Mouse (Mus musculus): ENCODE results near the gene Atp6v1b1. TPM values are rescaled to one million over a fixed set of nuclear protein-coding genes. Genes with fewer than 3 reads are reported as not detected.
A peak's percentile ranks its signal among the peaks of the same experiment; 100 is the strongest.

The Atp6v1b1 gene
- polyA plus RNA-seq, 1 experiment from 2014 or later: 0.24 TPM

DNA sequence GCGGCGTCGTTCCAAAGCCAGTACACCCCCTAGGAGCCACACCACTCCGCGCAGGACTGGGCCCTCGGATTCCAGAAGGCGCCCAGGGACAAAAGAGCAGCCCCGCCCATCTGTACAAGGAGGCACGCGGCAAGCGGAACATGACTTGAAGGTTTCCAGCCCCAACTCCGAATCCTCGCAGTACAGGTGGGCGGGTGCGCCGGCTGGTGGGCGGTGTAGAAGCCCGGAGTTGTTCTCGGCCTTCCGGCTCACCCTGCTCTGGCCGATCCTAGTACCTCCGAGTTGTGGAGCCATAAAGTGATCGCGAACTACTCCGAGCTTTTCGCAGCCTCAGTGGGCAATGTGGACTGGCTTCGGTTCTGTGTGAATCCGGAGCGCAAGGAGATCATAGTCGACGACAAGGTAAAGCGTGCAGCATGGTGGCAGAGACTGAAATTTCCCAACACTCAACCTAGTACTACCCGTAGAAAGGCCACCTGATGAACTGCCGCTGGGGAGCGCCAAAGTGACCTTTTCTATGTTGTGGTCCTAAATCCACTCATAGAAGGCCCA, 20.2 kb downstream of the Atp6v1b1 start:
- peak overlapping the region; percentile 27; the same call in 1 of the 2 replicates for H3K9ac ChIP-seq (replicated peaks; ENCODE audit: low read depth, low read length)
- no peak overlapping the region for H3K27ac ChIP-seq (ENCODE audit: low read length)
- H3K27me3 ChIP-seq (replicated peaks; ENCODE audit: control insufficient read depth, insufficient read depth, low read length): peaks cover 45% of the 10 kb centered on the region
- ATAC-seq: peak; percentile 46
- 1% methylated on average over 35 of the region's 35 CpGs for WGBS
- no peaks in the 10 kb centered on the region for H3K36me3 ChIP-seq (ENCODE audit: control insufficient read depth, insufficient read depth)
- H3K9me3 ChIP-seq (ENCODE audit: control insufficient read depth, low read length): no peaks in the 10 kb centered on the region
- H3K4me1 ChIP-seq (replicated peaks; ENCODE audit: control insufficient read depth, insufficient read depth, low read length): peaks cover 11% of the 10 kb centered on the region
- peak overlapping the region; percentile 25 for H3K4me3 ChIP-seq (replicated peaks; ENCODE audit: low read length)
- peak overlapping the region; percentile 50 for H3K4me2 ChIP-seq (ENCODE audit: low read length)

DNA sequence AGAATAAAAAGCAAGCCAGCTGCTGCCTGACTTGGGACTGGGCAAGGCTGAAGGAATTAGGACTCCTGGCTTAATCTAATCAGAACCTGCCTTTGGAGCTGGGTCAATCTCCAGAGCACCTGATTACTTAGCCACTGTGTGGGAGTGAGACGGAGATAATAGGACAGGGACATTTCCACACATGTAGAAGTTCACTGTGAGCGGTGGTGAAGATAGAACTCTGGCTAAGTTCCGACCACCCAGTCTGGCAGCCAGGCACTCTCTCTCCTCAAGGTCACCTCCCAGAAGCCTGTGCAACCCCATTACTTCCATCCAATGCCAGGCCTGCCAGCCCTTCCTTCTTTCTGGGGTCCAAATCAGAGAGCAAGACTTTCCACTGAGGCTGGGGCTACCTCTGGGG, 24.2 kb downstream of the Atp6v1b1 start:
- no peak overlapping the region for H3K4me3 ChIP-seq (replicated peaks; ENCODE audit: low read length)
- no peak overlapping the region for H3K27ac ChIP-seq (ENCODE audit: low read length)
- no peaks in the 10 kb centered on the region for H3K9me3 ChIP-seq (ENCODE audit: control insufficient read depth, low read length)
- H3K4me1 ChIP-seq (replicated peaks; ENCODE audit: control insufficient read depth, insufficient read depth, low read length): peaks cover 7% of the 10 kb centered on the region
- peaks cover 19% of the 10 kb centered on the region for H3K27me3 ChIP-seq (replicated peaks; ENCODE audit: control insufficient read depth, insufficient read depth, low read length)
- H3K4me2 ChIP-seq (ENCODE audit: low read length): no peak overlapping the region
- ATAC-seq: no peak
- 89% methylated on average over 3 of the region's 3 CpGs for WGBS
- H3K9ac ChIP-seq (replicated peaks; ENCODE audit: low read depth, low read length): no peak overlapping the region
- H3K36me3 ChIP-seq (ENCODE audit: control insufficient read depth, insufficient read depth): no peaks in the 10 kb centered on the region; the same call in 1 of the 2 replicates

DNA sequence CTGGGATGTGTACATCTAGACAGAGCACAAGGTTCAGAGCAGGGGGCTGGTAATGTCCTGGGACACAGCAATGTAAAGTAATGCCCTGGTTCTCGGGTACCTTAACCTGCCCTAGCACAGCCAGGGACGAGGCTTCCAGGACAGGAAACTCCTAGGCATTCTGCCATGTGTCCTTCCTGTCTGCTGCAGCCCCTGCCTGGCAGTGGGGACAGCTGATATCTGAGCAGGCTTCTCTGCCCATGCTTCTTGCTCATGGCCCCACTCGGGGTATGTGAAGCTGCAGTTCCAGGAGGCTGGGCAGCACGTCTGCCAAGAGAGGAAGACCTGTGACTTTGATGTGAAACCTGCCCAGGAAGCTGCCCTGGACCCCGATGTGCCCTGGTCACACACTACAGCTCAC, 25.7 kb downstream of the Atp6v1b1 start:
- Histone ChIP-seq H3K4me3 (replicated peaks; ENCODE audit: low read length) (no peak overlapping the region), H3K27ac (ENCODE audit: low read length) (no peak overlapping the region), H3K36me3 (ENCODE audit: control insufficient read depth, insufficient read depth) (no peaks in the 10 kb centered on the region; the same call in 1 of the 2 replicates), H3K4me1 (replicated peaks; ENCODE audit: control insufficient read depth, insufficient read depth, low read length) (peaks cover 1% of the 10 kb centered on the region), H3K4me2 (ENCODE audit: low read length) (no peak overlapping the region), H3K9ac (replicated peaks; ENCODE audit: low read depth, low read length) (no peak overlapping the region), H3K27me3 (replicated peaks; ENCODE audit: control insufficient read depth, insufficient read depth, low read length) (peaks cover 7% of the 10 kb centered on the region), H3K9me3 (ENCODE audit: control insufficient read depth, low read length) (no peaks in the 10 kb centered on the region)
- no peak for ATAC-seq
- WGBS: 88% methylated on average over 5 of the region's 5 CpGs

DNA sequence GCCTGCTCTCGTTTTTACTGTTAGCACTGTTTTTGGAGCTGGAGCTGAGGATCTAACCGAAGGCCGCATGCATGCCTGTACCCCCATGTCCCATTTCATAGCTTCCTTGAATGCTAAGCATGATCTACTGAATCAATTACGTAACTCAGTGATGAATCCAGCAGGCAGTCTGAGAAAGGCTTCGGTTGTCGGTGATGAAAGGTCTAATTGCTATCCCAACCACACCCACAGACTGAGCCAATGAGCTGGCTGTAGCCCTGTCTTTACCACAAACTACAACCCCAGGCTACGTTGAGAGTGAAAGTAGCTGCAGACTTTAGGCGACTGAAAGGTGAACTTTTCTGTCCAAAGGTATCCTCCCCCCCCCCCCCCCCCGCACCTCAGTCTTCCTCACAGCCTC, 31.3 kb downstream of the Atp6v1b1 start:
- Histone ChIP-seq H3K4me3 (replicated peaks; ENCODE audit: low read length) (no peak overlapping the region), H3K36me3 (ENCODE audit: control insufficient read depth, insufficient read depth) (no peaks in the 10 kb centered on the region; the same call in 1 of the 2 replicates), H3K27ac (ENCODE audit: low read length) (no peak overlapping the region), H3K9me3 (ENCODE audit: control insufficient read depth, low read length) (no peaks in the 10 kb centered on the region), H3K27me3 (replicated peaks; ENCODE audit: control insufficient read depth, insufficient read depth, low read length) (no peaks in the 10 kb centered on the region), H3K4me1 (replicated peaks; ENCODE audit: control insufficient read depth, insufficient read depth, low read length) (peaks cover 21% of the 10 kb centered on the region), H3K9ac (replicated peaks; ENCODE audit: low read depth, low read length) (no peak overlapping the region), H3K4me2 (ENCODE audit: low read length) (peak overlapping the region; percentile 62)
- ATAC-seq: no peak
- 62% methylated on average over 9 of the region's 9 CpGs for WGBS

DNA sequence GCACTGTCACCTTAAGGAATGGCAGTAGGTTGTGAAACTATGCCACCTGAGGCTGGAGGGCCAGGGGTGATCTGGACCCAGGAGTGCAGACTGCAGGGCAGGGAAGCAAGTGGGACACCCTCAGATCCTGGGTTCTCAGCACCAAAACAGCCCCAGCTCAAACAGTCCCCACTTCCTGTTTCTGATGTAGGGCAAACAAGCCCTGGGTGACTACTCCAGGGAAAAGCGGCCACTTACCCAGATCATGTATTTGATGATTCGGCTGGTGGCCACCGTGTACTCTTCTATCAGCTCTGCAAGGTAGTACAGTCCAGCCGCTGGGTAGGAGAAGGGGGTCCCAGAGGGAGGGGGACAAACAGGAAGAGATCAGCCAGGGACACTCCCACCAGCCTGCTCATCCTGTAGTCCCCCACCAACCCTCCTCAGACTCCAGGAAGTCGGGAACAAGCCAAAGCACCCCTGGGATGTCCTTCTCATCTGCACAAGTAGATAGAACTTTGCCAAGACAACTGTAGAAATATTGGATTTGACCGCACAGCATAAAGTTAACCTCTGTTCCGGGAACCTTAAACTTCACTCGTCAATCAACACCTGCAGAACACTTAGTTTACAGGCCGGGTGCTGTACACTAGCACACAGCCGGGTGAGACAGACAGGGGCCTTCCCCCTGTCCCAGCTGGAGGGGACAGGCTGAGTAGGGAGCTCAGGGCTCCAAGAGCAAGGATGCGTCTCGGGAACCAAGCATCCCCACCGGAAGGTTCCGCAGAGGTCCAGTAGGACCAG, 32.2 kb downstream of the Atp6v1b1 start:
- Histone ChIP-seq H3K4me2 (ENCODE audit: low read length) (peak overlapping the region; percentile 62), H3K27me3 (replicated peaks; ENCODE audit: control insufficient read depth, insufficient read depth, low read length) (no peaks in the 10 kb centered on the region), H3K9ac (replicated peaks; ENCODE audit: low read depth, low read length) (peak overlapping the region; percentile 92), H3K36me3 (ENCODE audit: control insufficient read depth, insufficient read depth) (no peaks in the 10 kb centered on the region; the same call in 1 of the 2 replicates), H3K9me3 (ENCODE audit: control insufficient read depth, low read length) (no peaks in the 10 kb centered on the region), H3K4me1 (replicated peaks; ENCODE audit: control insufficient read depth, insufficient read depth, low read length) (peaks cover 21% of the 10 kb centered on the region), H3K4me3 (replicated peaks; ENCODE audit: low read length) (peak overlapping the region; percentile 88), H3K27ac (ENCODE audit: low read length) (peak overlapping the region; percentile 62)
- ATAC-seq: peak; percentile 39
- 1% methylated on average over 14 of the region's 14 CpGs for WGBS

DNA sequence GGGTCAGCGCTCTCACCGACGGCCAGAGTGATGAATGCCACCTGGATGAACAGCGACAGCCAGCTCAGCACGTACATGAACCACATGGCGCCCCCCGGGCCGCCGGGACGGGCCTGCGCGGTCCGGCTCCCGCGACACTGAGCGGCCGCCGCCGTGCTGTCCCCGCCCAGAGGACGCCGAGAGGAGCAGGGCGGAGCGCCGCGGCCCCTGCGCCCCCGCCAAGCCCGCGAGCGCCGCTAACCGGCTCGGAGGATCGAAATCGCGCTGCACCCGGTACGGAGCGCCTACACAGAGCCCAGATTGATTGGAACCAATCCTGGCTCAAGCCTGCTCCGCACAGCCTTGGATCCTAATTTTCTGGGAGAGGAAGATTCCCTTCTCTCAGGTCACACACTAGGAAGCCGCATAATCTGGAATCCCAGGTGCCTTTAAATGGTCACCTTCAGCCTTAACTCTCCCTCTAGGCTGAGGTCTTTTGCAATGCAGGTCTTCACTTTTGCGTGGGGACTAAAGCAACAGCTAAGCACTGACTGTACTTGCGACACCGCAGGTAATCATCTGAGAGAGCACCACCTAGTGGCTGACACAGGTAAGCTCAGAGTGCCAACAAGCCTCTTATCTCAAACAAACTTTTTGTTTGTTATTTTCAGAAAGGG, 33.0 kb downstream of the Atp6v1b1 start, which contains the start of gene Tex261:
Gene Tex261, minus strand, starts transcription at position 176 of the 656 bp plus-strand sequence.
- under 1% methylated on average over 45 of the region's 45 CpGs for WGBS
- Histone ChIP-seq H3K36me3 (ENCODE audit: control insufficient read depth, insufficient read depth) (no peaks in the 10 kb centered on the region; the same call in 1 of the 2 replicates), H3K4me1 (replicated peaks; ENCODE audit: control insufficient read depth, insufficient read depth, low read length) (peaks cover 21% of the 10 kb centered on the region), H3K4me2 (ENCODE audit: low read length) (peak within 1 kb of the TSS; percentile 62), H3K27ac (ENCODE audit: low read length) (peak within 1 kb of the TSS; percentile 62), H3K27me3 (replicated peaks; ENCODE audit: control insufficient read depth, insufficient read depth, low read length) (no peaks in the 10 kb centered on the region), H3K9ac (replicated peaks; ENCODE audit: low read depth, low read length) (peak within 1 kb of the TSS; percentile 92), H3K9me3 (ENCODE audit: control insufficient read depth, low read length) (no peaks in the 10 kb centered on the region), H3K4me3 (replicated peaks; ENCODE audit: low read length) (peak within 1 kb of the TSS; percentile 88)
- peak; percentile 99 for ATAC-seq

DNA sequence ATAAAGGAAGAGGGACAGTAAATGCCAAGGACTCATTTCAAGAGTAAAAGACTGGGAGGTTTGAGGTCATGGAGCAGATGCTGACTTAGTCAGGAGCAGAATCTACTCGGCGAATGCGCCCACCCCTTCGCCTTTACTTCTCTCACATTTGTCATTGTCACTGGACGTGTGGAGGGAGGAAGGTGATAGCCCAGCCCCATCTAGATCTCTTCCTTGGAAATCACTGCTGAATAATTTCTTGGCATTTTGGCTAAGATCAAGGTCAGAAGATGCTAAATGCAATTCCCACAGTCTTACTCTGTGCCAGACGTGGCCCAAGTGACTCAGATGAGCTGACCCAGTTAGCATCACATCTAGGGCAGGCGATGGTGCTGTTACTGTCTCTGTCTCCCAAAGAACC, 35.5 kb downstream of the Atp6v1b1 start:
- peaks cover 21% of the 10 kb centered on the region for H3K4me1 ChIP-seq (replicated peaks; ENCODE audit: control insufficient read depth, insufficient read depth, low read length)
- no peaks in the 10 kb centered on the region for H3K9me3 ChIP-seq (ENCODE audit: control insufficient read depth, low read length)
- no peaks in the 10 kb centered on the region for H3K27me3 ChIP-seq (replicated peaks; ENCODE audit: control insufficient read depth, insufficient read depth, low read length)
- no peaks in the 10 kb centered on the region for H3K36me3 ChIP-seq (ENCODE audit: control insufficient read depth, insufficient read depth)
- H3K4me2 ChIP-seq (ENCODE audit: low read length): no peak overlapping the region
- ATAC-seq: no peak
- no peak overlapping the region for H3K27ac ChIP-seq (ENCODE audit: low read length)
- H3K4me3 ChIP-seq (replicated peaks; ENCODE audit: low read length): no peak overlapping the region
- WGBS: 89% methylated on average over 7 of the region's 7 CpGs
- no peak overlapping the region for H3K9ac ChIP-seq (replicated peaks; ENCODE audit: low read depth, low read length)

DNA sequence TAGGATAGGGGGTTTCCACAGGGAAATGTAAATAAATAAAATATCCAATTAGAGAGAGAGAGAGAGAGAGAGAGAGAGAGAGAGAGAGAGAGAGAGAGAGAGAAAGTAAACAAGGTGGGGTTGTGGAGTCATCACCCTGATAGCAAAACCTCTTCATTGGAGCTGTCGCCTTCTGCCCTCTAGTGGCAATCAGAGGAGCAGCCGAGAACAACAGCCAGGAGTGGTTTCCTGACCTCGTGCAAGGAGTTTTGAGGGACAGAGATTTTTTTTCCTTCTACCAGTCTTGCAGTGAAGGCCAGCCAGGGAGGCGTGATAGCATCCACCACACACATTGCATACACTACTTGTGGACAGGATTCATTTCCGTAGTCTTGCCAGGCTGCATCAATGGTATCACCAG, 36.2 kb downstream of the Atp6v1b1 start:
- no peaks in the 10 kb centered on the region for H3K36me3 ChIP-seq (ENCODE audit: control insufficient read depth, insufficient read depth)
- H3K4me3 ChIP-seq (replicated peaks; ENCODE audit: low read length): no peak overlapping the region
- H3K4me1 ChIP-seq (replicated peaks; ENCODE audit: control insufficient read depth, insufficient read depth, low read length): peaks cover 14% of the 10 kb centered on the region
- no peak overlapping the region for H3K9ac ChIP-seq (replicated peaks; ENCODE audit: low read depth, low read length)
- no peak overlapping the region for H3K4me2 ChIP-seq (ENCODE audit: low read length)
- no peaks in the 10 kb centered on the region for H3K9me3 ChIP-seq (ENCODE audit: control insufficient read depth, low read length)
- H3K27ac ChIP-seq (ENCODE audit: low read length): no peak overlapping the region
- no peaks in the 10 kb centered on the region for H3K27me3 ChIP-seq (replicated peaks; ENCODE audit: control insufficient read depth, insufficient read depth, low read length)
- 6% methylated on average over 5 of the region's 5 CpGs for WGBS
- ATAC-seq: no peak

DNA sequence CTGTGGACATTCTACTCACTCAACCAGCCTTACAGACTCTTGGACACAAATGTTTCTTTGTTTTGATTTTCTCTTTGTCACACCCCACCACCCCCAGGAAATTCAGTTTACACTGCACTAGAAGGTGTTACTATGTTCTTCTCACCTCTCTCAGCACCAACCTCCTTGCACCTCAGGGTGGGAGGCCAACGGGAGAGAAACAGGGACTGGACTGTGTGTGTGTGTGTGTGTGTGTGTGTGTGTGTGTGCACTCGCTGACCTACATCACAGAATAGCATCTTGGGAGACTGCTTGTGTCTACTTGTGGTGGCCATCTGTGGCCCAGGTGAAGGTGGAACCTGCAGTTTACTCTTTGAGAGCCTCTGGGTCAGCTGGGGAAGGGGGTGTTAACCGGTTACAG, 43.6 kb downstream of the Atp6v1b1 start:
- no peaks in the 10 kb centered on the region for H3K36me3 ChIP-seq (ENCODE audit: control insufficient read depth, insufficient read depth)
- no peaks in the 10 kb centered on the region for H3K9me3 ChIP-seq (ENCODE audit: control insufficient read depth, low read length)
- H3K4me2 ChIP-seq (ENCODE audit: low read length): no peak overlapping the region
- no peak overlapping the region for H3K9ac ChIP-seq (replicated peaks; ENCODE audit: low read depth, low read length)
- no peak overlapping the region for H3K4me3 ChIP-seq (replicated peaks; ENCODE audit: low read length)
- H3K27me3 ChIP-seq (replicated peaks; ENCODE audit: control insufficient read depth, insufficient read depth, low read length): 0 out of 2 replicates have a peak, but pooled peaks cover 2% of the 10 kb centered on the region
- 75% methylated on average over 3 of the region's 3 CpGs for WGBS
- ATAC-seq: no peak
- H3K27ac ChIP-seq (ENCODE audit: low read length): no peak overlapping the region
- no peaks in the 10 kb centered on the region for H3K4me1 ChIP-seq (replicated peaks; ENCODE audit: control insufficient read depth, insufficient read depth, low read length)
